Mouse (Mus musculus) common myeloid progenitor, adult 5-6 weeks (primary cell): ENCODE measurements around the gene Hspg2. TPM values are rescaled to one million over a fixed set of nuclear protein-coding genes. Genes with fewer than 3 reads are reported as not detected.

Experiments
- ATAC-seq: replicated peaks from 2 replicates; pipeline ENCODE4 v1.8.0; 2016; ENCODE audit warnings: low read depth, mild to moderate bottlenecking, moderate TSS enrichment, inconsistent platforms; ENCODE audit not compliant: poor library complexity, severe bottlenecking
- total RNA-seq: library from RNA; stranded (forward); fragments of 200-1000, 187-1606 nt; gene quantifications from 2 replicates; pipeline ENCODE4 v1.2.3, GENCODE M21; 2017

Hspg2 gene
- total RNA-seq, 1 experiment from 2014 or later, result under 0.01 TPM

DNA sequence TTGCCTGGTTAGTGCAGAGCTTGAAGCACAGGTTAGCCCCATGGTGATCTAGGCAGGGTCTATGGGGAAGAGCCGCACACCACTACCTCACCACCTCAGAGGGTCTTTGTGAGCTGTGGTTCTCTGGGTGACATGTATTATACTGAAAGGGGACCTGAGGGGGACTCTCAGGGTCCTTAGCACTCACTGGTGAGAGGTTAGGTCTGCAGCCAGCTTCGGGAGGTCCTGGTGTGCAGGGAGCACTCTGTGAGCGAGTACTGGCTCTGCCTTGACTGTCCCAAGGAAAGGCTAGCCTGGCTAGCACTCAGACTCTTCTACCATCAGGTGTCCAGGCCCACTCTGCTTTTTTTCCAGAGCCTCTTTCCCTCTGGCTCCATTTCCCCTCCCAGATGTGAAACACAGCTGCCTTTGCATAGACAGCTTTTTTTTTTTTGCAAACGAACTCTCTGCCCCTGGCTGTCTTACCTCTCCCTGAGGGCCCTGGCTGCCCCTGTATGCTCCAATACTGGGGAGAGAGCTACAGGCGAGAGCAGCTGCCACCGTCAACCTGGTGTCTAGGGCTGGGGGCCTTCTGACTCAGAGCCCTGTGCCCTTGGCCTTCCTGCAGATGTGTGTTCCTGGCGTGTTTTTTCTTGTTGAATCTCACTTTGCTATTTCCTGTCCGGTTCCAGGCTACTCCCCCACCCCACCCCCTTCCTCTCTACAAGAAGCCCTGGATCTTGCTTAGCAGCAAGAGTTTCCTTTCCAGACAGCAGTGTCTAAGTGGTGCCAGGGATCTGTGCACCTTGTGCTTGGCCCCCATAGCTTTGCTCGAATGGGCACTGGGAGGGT, 29.5 kb downstream of the Hspg2 start:
- ATAC-seq, result no peak

DNA sequence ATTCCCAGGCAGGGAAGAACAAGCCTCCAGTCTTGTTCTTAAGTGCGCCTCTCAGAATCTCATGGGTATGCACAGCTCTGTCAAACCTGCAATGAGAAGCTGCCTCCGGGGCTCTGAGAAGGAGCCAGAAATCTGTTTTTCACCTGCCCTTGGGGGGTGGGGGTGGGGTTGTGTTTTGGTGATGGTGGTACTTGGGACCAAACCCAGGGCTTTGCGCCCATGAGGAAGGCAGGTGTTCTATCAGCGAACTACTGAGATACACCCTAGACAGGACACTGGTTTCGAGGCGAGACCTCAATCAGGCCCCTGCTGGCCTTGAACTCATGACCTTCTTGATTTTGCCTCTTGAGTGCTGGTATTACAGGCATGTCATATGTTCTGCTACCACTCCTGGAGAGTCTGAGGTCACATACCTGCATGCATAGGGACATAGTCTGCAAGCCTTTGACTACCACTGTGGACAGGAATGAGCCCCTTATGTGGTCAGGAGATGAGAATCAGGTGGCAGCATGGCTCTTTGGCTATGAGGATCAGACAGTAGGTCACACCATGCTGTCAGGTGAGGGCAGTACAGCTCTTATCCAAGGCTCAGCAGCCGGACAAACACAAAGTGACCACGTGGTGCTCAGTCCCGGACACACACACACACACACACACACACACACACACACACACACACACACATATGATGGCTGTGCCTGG, 30.5 kb downstream of the Hspg2 start:
- no peak for ATAC-seq

DNA sequence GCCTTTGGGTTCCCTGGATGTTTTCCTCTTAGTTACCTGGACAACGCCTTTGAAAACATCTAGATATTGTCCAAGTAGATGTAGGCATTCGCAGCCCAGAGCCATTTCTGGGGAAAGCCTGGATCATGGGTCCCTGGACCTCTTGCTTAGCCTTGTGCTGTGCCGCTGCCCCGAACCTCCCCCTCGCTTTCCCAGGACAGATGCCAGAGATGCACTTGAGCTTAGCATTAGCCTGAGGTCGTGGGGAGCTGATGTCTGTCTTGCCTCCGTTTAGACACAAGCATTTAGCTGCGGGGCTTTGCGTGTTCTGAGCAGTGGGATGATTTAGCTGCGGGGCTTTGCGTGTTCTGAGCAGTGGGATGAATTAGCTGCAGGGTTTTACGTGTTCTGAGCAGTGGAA, 31.6 kb downstream of the Hspg2 start:
- no peak for ATAC-seq

DNA sequence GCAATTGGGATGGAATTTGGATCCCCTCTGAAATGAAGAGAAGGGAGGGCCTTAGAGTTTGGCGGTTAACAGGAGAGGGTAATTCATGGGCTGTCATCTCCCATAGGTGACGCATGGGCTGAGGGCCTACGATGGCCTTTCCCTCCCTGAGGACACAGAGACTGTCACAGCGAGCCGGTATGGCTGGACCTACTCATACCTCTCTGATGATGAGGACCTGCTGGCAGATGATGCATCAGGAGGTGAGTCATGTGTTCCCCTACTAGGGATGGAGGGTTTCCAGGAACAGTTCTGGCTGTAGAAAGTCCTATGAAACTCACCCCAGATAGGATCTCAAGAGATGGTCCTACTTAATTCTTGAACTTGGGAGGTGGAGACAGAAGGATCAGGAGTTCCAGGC, 32.4 kb downstream of the Hspg2 start:
- ATAC-seq, result no peak

DNA sequence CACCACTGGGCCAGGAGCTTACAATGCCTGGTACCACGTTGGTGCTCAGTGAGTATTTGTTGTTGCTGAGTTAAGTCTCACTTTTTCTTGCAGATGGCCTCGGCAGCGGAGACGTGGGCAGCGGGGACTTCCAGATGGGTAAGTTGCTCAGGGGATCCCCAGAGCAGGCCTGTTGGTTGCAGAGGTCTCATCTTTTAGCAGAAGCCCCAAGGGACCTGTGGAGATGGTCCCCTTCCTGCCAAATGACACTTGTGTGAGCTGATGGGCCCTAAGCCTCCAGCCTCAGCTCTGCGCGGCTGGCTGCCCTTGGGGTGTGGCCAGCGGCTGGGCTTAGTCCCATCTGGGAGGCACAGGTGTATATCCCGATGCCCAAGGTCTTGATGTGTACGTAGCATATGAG, 33.6 kb downstream of the Hspg2 start:
- no peak for ATAC-seq

DNA sequence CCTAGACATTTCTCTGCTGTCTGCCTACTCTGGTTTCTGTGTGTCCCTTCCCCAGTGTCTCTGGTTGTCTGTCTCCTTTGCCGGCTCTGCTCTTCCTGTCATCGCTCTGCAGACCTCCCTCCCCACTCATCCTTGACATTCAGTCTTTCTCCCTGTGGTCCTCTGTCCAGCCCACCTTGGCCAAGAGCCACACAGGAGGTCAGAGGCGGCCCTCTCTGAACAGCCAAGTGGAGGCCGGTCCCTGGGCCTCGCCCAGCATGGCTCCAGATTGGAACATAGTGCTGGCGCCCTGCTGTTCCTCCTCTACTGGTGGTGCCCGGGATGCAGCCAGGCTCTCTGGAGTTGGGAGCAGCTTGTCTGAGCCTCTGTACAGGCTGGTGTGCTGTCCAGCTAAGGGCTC, 34.2 kb downstream of the Hspg2 start:
- ATAC-seq, result no peak

DNA sequence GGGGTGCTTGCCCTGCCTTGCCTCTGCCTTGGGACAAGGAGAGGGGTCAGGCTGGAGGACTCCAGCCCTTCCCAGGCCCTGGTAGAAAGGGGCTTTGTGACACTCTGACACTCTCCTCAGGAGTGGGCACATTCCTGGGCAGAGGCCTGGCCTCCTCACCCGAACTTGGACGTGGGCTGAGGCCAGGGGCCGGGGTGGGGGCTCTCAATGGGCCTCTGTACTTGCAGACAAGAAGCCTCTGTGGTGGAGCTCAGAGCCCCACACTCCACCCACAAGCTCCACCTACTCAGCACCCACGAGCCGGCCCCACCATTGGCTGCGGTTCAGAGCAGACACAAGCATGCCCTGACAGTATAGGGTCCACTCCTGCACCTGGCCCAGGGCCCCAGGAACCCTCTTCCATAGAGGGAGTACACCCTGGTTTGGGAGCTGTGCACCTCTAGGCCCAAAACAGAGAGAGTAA, 35.0 kb downstream of the Hspg2 start:
- no peak for ATAC-seq

DNA sequence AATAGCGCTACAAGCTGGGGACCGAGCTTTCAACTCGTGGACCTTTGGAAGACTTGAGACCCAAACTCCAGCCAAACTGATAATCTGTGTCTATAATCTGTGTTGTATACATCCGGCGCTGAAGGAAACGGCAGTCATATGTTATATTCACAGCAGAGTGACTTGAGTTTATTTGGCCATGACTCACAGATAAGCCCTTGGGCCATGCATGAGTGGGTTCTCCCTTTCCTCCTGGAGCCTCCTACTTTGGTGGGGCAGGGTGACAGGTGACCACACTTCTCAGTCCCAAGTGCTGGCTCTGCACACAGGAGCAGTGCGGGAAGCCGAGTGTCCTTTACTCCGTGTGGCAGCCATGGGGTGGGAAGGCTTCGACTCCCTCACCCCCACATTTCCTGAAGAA, 38.1 kb downstream of the Hspg2 start:
- no peak for ATAC-seq

DNA sequence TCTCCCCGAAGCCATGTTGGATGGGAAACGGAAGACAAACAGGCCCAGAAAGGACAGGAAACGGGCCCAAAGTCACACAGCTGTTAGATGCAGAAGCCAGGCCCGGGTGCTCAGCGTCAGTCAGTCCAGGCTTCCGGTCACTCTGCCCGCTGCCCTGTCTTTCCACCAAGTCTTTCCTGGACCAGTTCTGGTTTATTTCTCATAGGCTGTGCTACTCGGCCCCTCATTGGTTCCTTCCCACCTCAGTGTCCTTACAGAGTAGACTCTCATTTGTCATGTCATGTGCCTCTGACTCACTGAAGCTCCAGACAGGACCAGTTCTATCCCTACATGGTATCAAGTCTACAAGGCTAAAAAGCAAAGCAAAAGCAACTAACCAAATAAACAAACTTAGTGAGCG, 41.0 kb downstream of the Hspg2 start:
- ATAC-seq, result no peak

DNA sequence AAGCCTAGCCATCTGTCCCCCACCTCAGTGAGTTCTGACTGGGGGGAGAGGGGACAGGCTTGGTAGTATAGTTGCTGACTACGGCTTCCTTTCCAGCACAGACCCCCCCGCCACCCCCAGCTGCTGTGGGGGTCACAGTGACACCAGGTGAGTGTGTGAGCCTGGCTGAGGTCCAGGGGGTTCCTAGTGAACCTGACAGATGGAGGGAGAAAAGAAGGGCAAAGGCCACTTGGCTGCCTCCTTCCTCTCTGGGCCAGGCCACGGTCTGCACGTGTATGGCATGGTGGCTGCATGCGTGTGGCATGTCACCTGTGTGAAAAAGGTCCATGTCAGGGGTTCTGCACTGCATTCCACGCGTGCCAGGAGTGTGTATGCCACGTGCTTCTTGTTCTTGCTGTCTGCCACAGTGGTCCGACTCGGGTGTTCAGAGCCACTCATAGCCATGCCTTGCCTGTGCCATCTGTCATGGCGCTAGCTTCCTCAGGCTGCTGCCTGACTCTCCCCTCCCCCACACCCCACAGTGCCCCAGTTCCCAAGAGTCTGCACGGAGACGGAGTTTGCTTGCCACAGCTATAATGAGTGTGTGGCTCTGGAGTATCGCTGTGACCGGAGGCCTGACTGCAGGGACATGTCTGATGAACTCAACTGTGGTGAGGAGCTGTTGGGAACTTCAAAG, 41.6 kb downstream of the Hspg2 start:
- ATAC-seq, result no peak

DNA sequence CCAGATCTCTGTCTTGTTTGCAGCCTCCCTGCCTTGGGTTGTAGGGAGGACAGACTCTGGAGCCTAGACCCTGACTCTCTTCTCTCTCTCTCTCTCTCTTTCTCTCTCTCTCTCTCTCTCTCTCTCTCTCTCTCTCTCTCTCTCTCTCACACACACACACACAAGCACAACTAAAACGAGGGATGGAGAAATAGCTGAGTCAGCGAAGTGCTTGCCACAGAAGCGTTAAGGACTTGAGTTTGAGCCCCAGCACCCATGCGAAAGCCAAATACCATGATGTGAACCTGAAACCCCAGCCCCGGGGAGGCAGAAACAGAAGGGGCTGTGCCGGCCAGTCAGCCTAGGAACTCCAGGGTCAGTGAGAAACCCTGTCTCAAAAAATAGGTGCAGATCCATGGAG, 44.3 kb downstream of the Hspg2 start:
- no peak for ATAC-seq

DNA sequence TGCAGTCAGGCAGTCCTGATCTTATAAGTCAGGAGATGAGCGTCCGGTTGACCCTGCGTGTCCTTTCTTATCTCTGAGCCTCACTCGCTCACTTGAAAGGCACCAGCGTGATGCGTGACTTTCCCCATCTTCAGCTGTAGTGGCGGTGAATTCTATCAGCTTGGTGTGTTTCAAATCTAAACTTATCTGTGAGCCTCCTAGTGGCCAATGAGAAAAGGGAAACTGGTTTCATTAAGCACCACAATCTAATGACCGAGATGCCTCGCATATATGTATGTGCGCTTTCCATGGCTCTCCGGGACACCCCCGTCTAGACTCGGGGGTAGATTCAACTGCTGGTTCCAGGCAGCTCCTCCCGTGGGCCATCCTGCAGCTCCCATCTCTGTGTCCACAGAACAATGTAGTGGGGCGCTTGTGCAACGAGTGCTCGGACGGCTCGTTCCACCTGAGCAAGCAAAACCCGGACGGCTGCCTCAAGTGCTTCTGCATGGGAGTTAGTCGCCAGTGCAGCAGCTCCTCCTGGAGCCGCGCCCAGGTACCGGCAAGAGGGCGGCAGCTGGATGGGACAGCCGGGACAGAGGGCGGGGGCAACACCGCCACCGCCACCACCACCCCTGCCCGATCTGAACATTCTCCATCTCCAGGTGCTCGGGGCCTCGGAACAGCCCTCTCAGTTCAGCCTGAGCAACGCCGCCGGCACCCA, 49.6 kb downstream of the Hspg2 start:
- ATAC-seq, result no peak

DNA sequence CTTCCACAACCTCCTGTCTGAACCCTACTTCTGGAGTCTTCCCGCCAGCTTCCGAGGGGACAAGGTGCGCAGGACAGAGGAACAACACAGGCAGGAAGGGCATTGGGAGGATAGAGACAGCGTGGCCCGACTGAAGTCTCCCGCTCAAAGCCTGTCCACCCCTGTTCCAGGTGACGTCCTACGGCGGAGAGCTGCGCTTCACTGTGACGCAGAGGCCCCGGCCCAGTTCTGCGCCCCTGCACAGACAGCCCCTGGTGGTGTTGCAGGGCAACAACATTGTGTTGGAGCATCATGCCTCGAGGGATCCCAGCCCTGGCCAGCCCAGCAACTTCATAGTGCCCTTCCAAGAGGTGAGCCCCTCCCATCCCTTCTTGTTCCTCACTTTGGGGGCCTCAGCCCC, 50.2 kb downstream of the Hspg2 start:
- no peak for ATAC-seq

DNA sequence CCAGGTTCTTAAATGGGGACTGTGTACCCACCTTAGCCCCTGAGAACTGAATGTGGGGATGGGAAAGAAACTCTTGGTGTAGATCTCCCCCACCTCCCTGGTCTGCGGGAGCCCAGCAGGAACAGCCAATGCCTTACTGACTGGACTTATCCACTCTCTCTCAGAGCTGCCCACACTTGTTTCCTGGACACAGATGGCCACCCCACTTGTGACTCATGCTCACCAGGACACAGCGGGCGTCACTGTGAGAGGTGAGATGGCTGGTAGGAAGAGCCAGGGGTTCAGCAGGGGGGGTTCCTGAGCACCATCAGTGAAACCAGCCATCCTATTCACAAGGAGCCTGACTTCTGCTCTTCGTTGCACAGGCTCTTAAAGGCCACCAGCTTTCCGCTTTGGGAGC, 51.8 kb downstream of the Hspg2 start:
- ATAC-seq, result no peak

DNA sequence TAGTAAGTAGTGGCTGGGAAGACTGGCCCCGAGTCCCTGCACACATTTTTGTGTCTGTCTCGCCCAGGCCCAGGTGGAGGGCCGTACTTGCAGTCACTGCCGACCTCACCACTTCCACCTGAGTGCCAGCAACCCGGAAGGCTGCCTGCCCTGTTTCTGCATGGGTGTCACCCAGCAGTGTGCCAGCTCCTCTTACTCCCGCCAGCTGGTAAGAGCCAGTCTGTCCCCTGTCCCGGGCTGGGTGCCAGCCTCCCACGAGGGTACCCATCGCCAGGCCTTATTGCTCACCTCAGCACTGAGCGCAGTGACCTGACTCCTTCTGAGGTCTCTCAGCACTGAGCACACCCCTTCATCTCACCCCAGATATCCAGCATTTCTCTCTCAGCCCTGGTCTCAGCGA, 53.4 kb downstream of the Hspg2 start:
- ATAC-seq, result no peak

DNA sequence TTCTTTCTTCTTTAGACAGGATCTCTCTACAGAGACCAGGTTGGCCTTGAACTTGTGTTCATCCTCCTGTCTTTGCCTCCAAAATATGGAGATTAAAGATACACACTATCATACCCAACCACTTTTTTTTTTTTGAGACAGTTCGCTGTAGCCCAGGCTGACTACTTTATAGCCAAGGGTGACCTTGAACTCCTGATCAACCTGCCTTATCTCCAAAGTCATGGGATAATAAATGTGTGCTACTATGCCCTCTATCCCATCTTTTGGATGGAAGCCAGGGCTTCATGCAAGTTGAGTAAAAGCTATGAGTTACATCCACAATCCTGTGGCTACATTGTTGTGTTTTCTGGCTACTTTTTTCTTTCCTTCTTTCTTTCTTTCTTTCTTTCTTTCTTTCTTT, 56.9 kb downstream of the Hspg2 start:
- ATAC-seq, result no peak

DNA sequence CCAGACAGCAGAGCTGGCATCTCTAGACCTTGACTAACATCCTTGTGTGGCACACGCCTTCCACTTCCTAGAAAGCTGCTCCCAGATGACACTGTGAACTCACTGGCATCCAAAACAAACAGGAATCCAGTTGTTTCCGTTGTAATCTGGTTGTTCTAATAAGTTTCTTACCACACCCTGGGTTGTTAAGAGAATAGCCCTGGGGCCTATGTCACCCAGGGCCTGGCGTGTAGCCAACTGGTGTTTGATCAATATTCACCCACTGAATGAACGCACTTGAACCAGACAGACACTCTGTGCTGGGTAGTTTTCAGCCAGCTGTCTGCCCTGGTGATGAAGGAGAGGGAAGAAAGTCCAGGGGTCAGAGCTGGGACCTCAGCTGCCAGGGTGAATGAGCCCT, 58.8 kb downstream of the Hspg2 start:
- no peak for ATAC-seq

DNA sequence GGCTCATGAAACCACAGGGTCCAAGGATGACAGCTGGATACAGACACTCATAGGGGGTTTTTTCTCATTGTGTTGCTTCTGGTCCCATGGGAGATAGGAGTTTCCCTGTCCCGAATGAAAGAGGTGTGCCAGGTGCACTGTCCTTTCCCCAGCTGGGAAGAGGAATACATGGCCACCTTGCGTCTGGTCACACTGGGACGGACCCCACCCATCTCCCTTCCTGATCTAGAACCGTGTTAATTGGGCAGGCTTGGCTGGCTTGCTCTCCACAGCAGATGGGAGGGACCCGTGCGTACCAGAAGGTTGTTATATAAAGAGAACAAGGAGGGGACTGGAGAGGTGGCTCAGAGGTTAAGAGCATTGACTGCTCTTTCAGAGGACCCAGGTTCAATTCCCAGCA, 59.3 kb downstream of the Hspg2 start:
- ATAC-seq, result no peak

DNA sequence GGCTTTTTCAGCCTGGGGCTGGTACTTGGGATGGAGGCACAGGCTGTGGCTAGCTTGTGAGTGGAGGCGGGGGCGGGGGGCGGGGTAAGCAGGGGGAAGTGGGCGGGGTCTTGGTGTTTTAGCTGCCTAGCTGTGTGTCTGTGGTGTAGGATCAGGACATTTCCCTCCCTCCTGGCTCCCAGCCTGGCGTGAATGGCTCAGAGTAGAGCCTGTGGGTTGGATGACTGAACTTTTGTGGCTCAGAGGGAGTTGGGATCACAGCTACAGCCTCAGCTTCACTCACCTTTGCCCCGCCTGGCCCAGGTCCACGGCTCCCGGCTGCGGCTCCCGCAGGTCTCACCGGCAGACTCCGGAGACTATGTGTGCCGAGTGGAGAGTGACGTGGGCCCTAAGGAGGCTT, 71.8 kb downstream of the Hspg2 start:
- peak; percentile 57; the same call in 1 of the 2 replicates for ATAC-seq

DNA sequence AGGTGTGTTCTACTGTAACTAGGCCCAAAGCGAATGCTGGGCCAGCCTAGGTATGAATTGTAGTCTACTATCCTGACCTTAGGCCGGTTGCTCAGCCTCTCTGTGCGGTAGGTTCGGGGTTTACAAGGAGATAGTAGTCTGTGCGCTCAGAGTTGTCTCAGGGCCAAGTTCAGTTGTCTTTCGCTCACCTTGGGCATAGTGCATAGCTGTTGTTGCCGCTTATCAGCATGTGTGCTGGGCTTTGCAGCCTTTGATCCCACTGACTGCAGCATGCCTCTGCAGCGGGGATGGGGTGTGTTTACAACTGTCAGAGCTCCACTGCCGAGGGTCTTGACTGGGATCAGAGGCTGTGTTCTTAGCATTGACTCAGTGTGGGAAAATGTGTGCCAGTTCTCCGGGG, 74.4 kb downstream of the Hspg2 start:
- no peak for ATAC-seq

DNA sequence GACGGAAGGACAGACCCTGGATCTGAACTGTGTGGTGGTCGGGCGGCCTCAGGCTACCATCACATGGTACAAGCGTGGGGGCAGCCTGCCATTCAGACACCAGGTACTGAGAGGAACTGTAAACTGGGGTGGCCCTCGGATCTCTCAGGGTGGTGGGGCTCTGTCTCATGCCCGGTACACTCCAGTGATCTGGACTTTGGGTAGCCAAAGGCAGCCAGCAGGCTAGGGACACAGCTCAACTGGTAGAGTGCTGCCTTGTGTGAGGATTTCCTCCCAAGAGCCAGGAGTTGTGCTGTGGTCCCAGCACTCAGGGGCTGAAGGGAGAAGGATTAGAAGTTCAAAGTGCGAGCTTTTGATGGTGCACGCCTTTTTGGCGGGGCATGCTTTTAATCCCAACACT, 77.0 kb downstream of the Hspg2 start:
- no peak for ATAC-seq
